Mouse (Mus musculus): ENCODE data around the gene Ifi35. TPM values are rescaled to one million over a fixed set of nuclear protein-coding genes. Genes with fewer than 3 reads are reported as not detected.
"Not testable (repeated sequence)": the region's sequence is repeated elsewhere in the genome, so short reads cannot be mapped to it uniquely, and the experiment has no call there.

The Ifi35 gene
- polyA plus RNA-seq, 1 experiment from 2014 or later: 37.4 TPM

DNA sequence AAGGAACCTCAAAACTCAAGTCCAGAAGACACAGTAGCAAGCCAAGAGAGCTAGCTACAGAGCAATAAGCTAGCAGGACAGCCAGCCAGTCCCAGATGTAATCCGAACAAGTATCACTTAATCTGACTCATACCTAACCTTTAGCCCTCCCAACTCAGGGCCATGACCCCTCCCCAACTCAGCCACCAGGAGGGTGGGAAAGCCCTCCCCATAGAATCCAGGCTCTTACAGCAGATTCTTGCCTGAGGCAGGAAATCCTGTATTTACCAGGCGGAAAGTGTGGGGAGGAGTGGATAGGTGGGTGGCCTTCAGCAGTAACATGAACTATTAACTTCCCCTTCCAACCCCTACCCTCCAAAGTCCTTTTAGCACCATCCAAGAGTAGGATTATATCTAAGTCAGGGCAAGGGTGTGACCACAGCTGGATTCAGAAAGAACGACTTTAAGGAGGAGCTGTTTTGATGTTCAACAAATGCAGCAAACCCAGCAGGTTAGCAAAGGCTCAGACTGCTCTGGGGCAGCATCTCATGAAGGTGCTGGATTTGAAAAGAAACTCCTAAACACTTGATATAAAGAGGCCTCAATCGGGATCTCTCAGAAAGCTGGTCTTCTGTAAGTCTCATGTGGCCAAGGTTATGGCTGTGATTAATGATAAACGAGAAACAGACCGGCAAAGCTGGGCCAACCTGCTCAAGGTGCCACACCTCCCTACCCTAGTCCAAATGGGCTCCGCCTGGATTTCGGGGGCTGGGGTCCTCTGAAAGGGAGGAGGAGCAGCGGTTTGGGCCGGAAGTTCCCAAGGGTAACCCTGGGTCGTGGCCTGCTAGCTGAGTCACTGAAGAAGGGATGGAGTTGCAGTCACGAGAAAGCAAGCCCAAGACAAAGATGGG, 16.2 kb downstream of the Ifi35 start, which contains the start of gene Rnd2:
Gene Rnd2 (plus strand): TSS at position 789 of the 890 bp plus-strand sequence.
- no peaks in the 10 kb centered on the region for H3K27me3 ChIP-seq (ENCODE audit: control insufficient read depth, insufficient read depth, low read length)
- peak within 1 kb of the TSS; percentile 77 for H3K9ac ChIP-seq (ENCODE audit: low read length)
- TF ChIP-seq EP300 (optimal IDR thresholded peaks at IDR 0.05) (peak; percentile 6), CTCF (IDR thresholded peaks at IDR 0.05; ENCODE audit: low read depth) (no peak)
- H3K27ac ChIP-seq (replicated peaks): peak within 1 kb of the TSS; percentile 94
- DNase-seq (ENCODE audit: low spot score): no peak
- peak within 1 kb of the TSS; percentile 90 for H3K4me2 ChIP-seq (replicated peaks; ENCODE audit: low read depth)
- peak within 1 kb of the TSS; percentile 80 for H3K4me3 ChIP-seq (ENCODE audit: low read depth, low read length)
- WGBS: 9% methylated on average over 12 of the region's 12 CpGs
- no peaks in the 10 kb centered on the region for H3K9me3 ChIP-seq (ENCODE audit: control insufficient read depth, low read length)
- peaks cover 11% of the 10 kb centered on the region for H3K36me3 ChIP-seq (ENCODE audit: control insufficient read depth, insufficient read depth, low read length)
- no peak; the same call in 1 of the 2 replicates for ATAC-seq (ENCODE audit: low FRiP score, low TSS enrichment)
- peaks cover 12% of the 10 kb centered on the region for H3K4me1 ChIP-seq (replicated peaks; ENCODE audit: control insufficient read depth, insufficient read depth)

- WGBS: under 1% methylated on average over 51 of the region's 51 CpGs
- peaks cover 9% of the 10 kb centered on the region for H3K36me3 ChIP-seq (ENCODE audit: control insufficient read depth, insufficient read depth, low read length)
- peak overlapping the region; percentile 90 for H3K4me2 ChIP-seq (replicated peaks; ENCODE audit: low read depth)
- no peaks in the 10 kb centered on the region for H3K27me3 ChIP-seq (ENCODE audit: control insufficient read depth, insufficient read depth, low read length)
- TF ChIP-seq CTCF (IDR thresholded peaks at IDR 0.05; ENCODE audit: low read depth): peak; percentile 50
- TF ChIP-seq EP300 (optimal IDR thresholded peaks at IDR 0.05): peak; percentile 80
- no peaks in the 10 kb centered on the region for H3K9me3 ChIP-seq (ENCODE audit: control insufficient read depth, low read length)
- ATAC-seq (ENCODE audit: low FRiP score, low TSS enrichment) (peak; percentile 79), DNase-seq (ENCODE audit: low spot score) (peak; percentile 80)
- H3K4me1 ChIP-seq (replicated peaks; ENCODE audit: control insufficient read depth, insufficient read depth): peaks cover 12% of the 10 kb centered on the region
- peak overlapping the region; percentile 80 for H3K4me3 ChIP-seq (ENCODE audit: low read depth, low read length)
- peak overlapping the region; percentile 94 for H3K27ac ChIP-seq (replicated peaks)
- H3K9ac ChIP-seq (ENCODE audit: low read length): peak overlapping the region; percentile 77
Observed at GRCm38 (mm10) chr11:101465101-101465868, 17.1 kb downstream of the Ifi35 start.

GRCm38 (mm10) chr11:101465869-101466551, 17.8 kb downstream of the Ifi35 start, which contains the start of gene Vat1:
Gene Vat1 (minus strand): TSS chr11:101466230.
- peak within 1 kb of the TSS; percentile 80 for H3K4me3 ChIP-seq (ENCODE audit: low read depth, low read length)
- peaks cover 12% of the 10 kb centered on the region for H3K4me1 ChIP-seq (replicated peaks; ENCODE audit: control insufficient read depth, insufficient read depth)
- peak within 1 kb of the TSS; percentile 90 for H3K4me2 ChIP-seq (replicated peaks; ENCODE audit: low read depth)
- 1% methylated on average over 58 of the region's 60 CpGs for WGBS
- no peaks in the 10 kb centered on the region for H3K27me3 ChIP-seq (ENCODE audit: control insufficient read depth, insufficient read depth, low read length)
- peak within 1 kb of the TSS; percentile 77 for H3K9ac ChIP-seq (ENCODE audit: low read length)
- peak within 1 kb of the TSS; percentile 94 for H3K27ac ChIP-seq (replicated peaks)
- no peaks in the 10 kb centered on the region for H3K9me3 ChIP-seq (ENCODE audit: control insufficient read depth, low read length)
- DNase-seq (ENCODE audit: low spot score): peak; percentile 90
- TF ChIP-seq EP300 (optimal IDR thresholded peaks at IDR 0.05) (no peak), CTCF (IDR thresholded peaks at IDR 0.05; ENCODE audit: low read depth) (no peak; the same call in 1 of the 2 replicates)
- ATAC-seq (ENCODE audit: low FRiP score, low TSS enrichment): peak; percentile 67
- H3K36me3 ChIP-seq (ENCODE audit: control insufficient read depth, insufficient read depth, low read length): peaks cover 6% of the 10 kb centered on the region; the same call in 1 of the 2 replicates

DNA sequence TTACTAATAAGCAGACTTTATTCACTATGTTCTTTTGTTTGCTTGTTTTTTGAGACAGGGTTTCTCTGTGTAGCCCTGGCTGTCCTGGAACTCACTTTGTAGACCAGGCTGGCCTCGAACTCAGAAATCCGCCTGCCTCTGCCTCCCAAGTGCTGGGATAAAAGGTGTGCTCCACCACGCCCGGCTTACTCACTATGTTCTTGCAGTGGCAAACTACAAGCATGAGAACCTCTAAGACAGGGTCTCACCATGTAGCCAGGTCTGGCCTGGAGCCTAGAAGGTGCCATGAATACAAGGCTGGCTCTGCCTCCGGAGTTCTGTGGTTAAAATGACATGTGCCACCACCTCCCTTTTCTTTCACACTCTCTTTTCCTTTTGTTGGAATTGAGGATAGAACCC, 18.3 kb downstream of the Ifi35 start:
- Histone ChIP-seq H3K4me2 (replicated peaks; ENCODE audit: low read depth) (peak overlapping the region; percentile 90), H3K4me3 (ENCODE audit: low read depth, low read length) (peak overlapping the region; percentile 80), H3K4me1 (replicated peaks; ENCODE audit: control insufficient read depth, insufficient read depth) (peaks cover 12% of the 10 kb centered on the region)
- not testable (repeated sequence) for ATAC-seq (ENCODE audit: low FRiP score, low TSS enrichment); H3K36me3 ChIP-seq (ENCODE audit: control insufficient read depth, insufficient read depth, low read length); H3K9ac ChIP-seq (ENCODE audit: low read length); DNase-seq (ENCODE audit: low spot score); H3K27ac ChIP-seq (replicated peaks); H3K9me3 ChIP-seq (ENCODE audit: control insufficient read depth, low read length); H3K27me3 ChIP-seq (ENCODE audit: control insufficient read depth, insufficient read depth, low read length)
- WGBS: 47% methylated on average over 5 of the region's 5 CpGs

GRCm38 (mm10) chr11:101467477-101468262, 19.5 kb downstream of the Ifi35 start:
- Histone ChIP-seq H3K9me3 (ENCODE audit: control insufficient read depth, low read length) (no peaks in the 10 kb centered on the region), H3K9ac (ENCODE audit: low read length) (peak overlapping the region; percentile 64), H3K27ac (replicated peaks) (peak overlapping the region; percentile 45; the same call in 1 of the 2 replicates), H3K36me3 (ENCODE audit: control insufficient read depth, insufficient read depth, low read length) (no peaks in the 10 kb centered on the region), H3K27me3 (ENCODE audit: control insufficient read depth, insufficient read depth, low read length) (no peaks in the 10 kb centered on the region), H3K4me2 (replicated peaks; ENCODE audit: low read depth) (peak overlapping the region; percentile 95), H3K4me3 (ENCODE audit: low read depth, low read length) (peak overlapping the region; percentile 75), H3K4me1 (replicated peaks; ENCODE audit: control insufficient read depth, insufficient read depth) (peaks cover 9% of the 10 kb centered on the region)
- peak; percentile 55 for ATAC-seq (ENCODE audit: low FRiP score, low TSS enrichment)
- WGBS: under 1% methylated on average over 51 of the region's 54 CpGs
- peak; percentile 80 for DNase-seq (ENCODE audit: low spot score)
- no peak for TF ChIP-seq EP300 (optimal IDR thresholded peaks at IDR 0.05)
- TF ChIP-seq CTCF (IDR thresholded peaks at IDR 0.05; ENCODE audit: low read depth): peak; percentile 81

Measured in stomach, postnatal 0 days (tissue).